Mouse (Mus musculus) small intestine, adult 2 months (tissue): ENCODE data around the gene Jagn1. TPM values are rescaled to one million over a fixed set of nuclear protein-coding genes. Genes with fewer than 3 reads are reported as not detected.

Experiments used
- H3K27ac ChIP-seq: fragments of 200-500 bp; 2 replicates; pipeline ENCODE4 v1.5.1; 2012; ENCODE audit warnings: low read depth, low read length, control low read depth, inconsistent platforms; ENCODE audit not compliant: insufficient read depth
- H3K27me3 ChIP-seq: fragments of 200-500 bp; 2 replicates; pipeline ENCODE4 v1.6.1; 2012; ENCODE audit warnings: mild to moderate bottlenecking, moderate library complexity, low read length, inconsistent platforms; ENCODE audit not compliant: control insufficient read depth, insufficient read depth
- H3K36me3 ChIP-seq: fragments of 200-500 bp; 2 replicates; pipeline ENCODE4 v1.6.1; 2012; ENCODE audit warnings: mild to moderate bottlenecking, low read length, control low read depth, inconsistent platforms; ENCODE audit not compliant: control insufficient read depth, insufficient read depth
- H3K4me1 ChIP-seq: fragments of 200-500 bp; 2 replicates; pipeline ENCODE4 v1.6.1; 2012; ENCODE audit warnings: low read length, inconsistent platforms, mixed read lengths; ENCODE audit not compliant: control insufficient read depth, insufficient read depth, insufficient read length
- H3K4me3 ChIP-seq: fragments of 200-500 bp; 2 replicates; pipeline ENCODE4 v1.5.1; 2012; ENCODE audit warnings: low read depth, mild to moderate bottlenecking, control low read depth, inconsistent platforms, low read length, moderate library complexity
- CTCF ChIP-seq: fragments of 200-500 bp; IDR thresholded peaks from 2 replicates; pipeline ENCODE4 v1.5.1; 2012; ENCODE audit warnings: low read depth, mild to moderate bottlenecking, control low read depth, inconsistent platforms, low read length, moderate library complexity, mixed read lengths; ENCODE audit not compliant: insufficient replicate concordance, insufficient read length; ENCODE audit errors: extremely low read depth
- POLR2A ChIP-seq: fragments of 200-500 bp; IDR thresholded peaks from 2 replicates; pipeline ENCODE4 v1.6.1; 2012; ENCODE audit warnings: low read depth, mild to moderate bottlenecking, control low read depth, inconsistent platforms, low read length, moderate library complexity
- WGBS: fragments of 180-500 bp; shearing (Covaris S2); methylation state at CpG from one replicate; pipeline ENCODE4 v1.1.7; 2018; 5-methylcytosine and 5-hydroxymethylcytosine counted together
- polyA plus RNA-seq: library from polyadenylated mRNA; depleted of rRNA; stranded (reverse); fragments of >200 nt; gene quantifications from 2 replicates; pipeline ENCODE4 v1.2.3, GENCODE M21; 2012

Gene Jagn1
- polyA plus RNA-seq, 1 experiment: 39.4 TPM

DNA sequence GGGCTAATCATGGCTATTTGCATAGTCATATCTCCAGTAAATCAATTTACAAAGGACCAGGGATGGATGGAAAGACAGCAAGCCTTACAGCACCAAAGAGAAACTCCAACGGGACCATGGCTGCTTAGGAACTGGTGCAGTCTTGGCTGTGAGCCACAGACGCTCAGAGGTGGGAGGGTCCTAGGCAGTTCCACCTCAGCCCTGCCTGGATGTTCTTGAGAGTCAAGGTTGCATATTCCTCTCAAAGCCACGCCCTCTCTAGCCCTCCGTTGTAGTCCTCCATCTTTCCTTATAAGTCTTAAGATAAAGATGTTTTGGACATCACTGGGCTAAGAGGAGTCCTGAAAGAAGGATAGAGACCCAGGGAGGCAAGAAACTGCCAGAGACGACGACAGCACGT lies 21.7 kb downstream of the Jagn1 start:
- Histone ChIP-seq H3K4me1 (0 out of 2 replicates have a peak, but pooled peaks cover 3% of the 10 kb centered on the region), H3K36me3 (no peaks in the 10 kb centered on the region), H3K27ac (no peak overlapping the region), H3K27me3 (no peaks in the 10 kb centered on the region), H3K4me3 (no peak overlapping the region)
- WGBS: 54% methylated on average over 7 of the region's 7 CpGs
- TF ChIP-seq CTCF: no peak
- no peak for TF ChIP-seq POLR2A

DNA sequence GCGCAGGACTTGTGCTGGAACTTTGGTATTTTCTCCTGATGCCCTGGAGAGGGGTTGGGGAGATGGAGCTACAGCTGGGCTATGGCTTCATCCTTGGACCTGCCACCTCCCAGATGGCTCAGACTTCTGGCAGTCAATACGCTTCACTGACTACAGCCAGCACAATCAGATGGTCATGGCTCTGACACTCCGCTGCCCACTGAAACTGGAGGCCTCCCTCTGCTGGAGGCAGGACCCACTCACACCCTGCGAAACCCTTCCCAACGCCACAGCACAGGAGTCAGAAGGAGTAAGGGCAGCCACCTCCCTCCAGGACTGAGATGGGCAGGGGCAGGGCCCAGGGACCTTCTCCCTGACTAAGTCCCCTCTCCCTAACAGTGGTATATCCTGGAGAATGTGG lies 23.2 kb downstream of the Jagn1 start:
- WGBS: 72% methylated on average over 5 of the region's 5 CpGs
- Histone ChIP-seq H3K4me3 (no peak overlapping the region), H3K4me1 (peaks cover 10% of the 10 kb centered on the region), H3K27me3 (no peaks in the 10 kb centered on the region), H3K36me3 (no peaks in the 10 kb centered on the region), H3K27ac (no peak overlapping the region)
- TF ChIP-seq CTCF: no peak
- TF ChIP-seq POLR2A: no peak

DNA sequence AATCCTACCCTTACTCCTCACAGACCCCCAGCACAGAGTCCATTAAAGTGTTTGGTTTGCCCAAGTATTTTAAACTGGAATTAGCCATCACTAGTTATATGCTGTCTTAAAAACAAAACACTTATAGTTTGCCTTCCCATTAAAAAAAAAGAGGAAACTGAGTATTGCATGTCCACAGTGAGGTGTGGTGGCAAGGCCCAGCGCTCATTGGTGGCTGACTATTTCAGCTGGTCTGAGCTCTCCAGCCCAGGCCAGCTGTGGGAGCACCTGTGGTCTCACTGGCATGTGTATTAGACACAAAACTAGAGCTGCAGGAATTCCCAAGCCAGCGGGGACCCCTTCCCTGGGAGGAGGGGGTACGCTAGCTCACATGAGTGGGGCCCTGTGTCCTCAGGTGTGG lies 26.1 kb downstream of the Jagn1 start:
- Histone ChIP-seq H3K27me3 (no peaks in the 10 kb centered on the region), H3K36me3 (no peaks in the 10 kb centered on the region), H3K4me3 (no peak overlapping the region), H3K27ac (no peak overlapping the region), H3K4me1 (peaks cover 24% of the 10 kb centered on the region)
- TF ChIP-seq POLR2A (no peak), CTCF (no peak)
- WGBS: 69% methylated on average over 3 of the region's 3 CpGs

DNA sequence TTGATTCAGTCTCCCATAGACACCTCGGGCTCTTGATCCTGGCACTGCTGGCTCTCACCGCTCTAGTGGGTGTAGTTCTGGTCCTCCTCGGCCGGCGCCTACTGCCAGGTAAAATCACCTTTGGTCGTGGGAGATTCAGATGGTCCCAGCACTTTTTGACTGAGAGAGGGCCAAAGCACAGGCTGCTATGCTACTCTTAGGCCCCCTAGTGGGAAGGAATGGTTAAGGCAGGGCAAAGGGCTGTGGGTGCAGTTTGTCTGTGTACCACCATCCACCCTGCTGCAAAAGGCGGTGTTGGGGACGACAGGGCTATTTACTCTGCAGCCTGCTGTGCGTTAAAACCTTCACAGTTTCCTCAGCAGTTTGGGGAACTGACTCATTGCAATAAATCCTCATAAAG lies 26.7 kb downstream of the Jagn1 start:
- 6% methylated on average over 9 of the region's 9 CpGs for WGBS
- H3K36me3 ChIP-seq: peaks cover 2% of the 10 kb centered on the region; the same call in 1 of the 2 replicates
- H3K27ac ChIP-seq: no peak overlapping the region; the same call in 1 of the 2 replicates
- H3K4me1 ChIP-seq: peaks cover 28% of the 10 kb centered on the region
- no peak for TF ChIP-seq POLR2A
- peak; percentile 71; the same call in 1 of the 2 replicates for TF ChIP-seq CTCF
- H3K4me3 ChIP-seq: peak overlapping the region; percentile 61
- no peaks in the 10 kb centered on the region for H3K27me3 ChIP-seq

DNA sequence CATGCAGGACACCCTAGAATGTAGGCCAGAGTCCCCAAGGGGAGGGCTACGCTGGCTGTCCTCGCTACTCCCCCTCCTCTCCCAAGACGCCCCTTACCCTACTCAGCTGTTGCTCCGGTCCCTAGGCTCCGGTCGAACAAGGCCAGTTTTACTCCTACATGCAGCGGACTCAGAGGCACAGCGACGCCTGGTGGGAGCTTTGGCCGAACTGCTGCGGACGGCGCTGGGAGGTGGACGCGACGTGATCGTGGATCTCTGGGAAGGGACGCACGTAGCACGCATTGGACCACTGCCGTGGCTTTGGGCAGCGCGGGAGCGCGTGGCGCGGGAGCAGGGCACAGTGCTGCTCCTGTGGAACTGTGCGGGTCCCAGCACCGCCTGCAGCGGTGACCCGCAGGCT lies 27.1 kb downstream of the Jagn1 start:
- no peaks in the 10 kb centered on the region for H3K27me3 ChIP-seq
- 2% methylated on average over 31 of the region's 31 CpGs for WGBS
- peaks cover 32% of the 10 kb centered on the region for H3K4me1 ChIP-seq
- H3K4me3 ChIP-seq: peak overlapping the region; percentile 61
- no peak overlapping the region; the same call in 1 of the 2 replicates for H3K27ac ChIP-seq
- TF ChIP-seq POLR2A (no peak), CTCF (peak; percentile 64)
- peaks cover 6% of the 10 kb centered on the region; the same call in 1 of the 2 replicates for H3K36me3 ChIP-seq

DNA sequence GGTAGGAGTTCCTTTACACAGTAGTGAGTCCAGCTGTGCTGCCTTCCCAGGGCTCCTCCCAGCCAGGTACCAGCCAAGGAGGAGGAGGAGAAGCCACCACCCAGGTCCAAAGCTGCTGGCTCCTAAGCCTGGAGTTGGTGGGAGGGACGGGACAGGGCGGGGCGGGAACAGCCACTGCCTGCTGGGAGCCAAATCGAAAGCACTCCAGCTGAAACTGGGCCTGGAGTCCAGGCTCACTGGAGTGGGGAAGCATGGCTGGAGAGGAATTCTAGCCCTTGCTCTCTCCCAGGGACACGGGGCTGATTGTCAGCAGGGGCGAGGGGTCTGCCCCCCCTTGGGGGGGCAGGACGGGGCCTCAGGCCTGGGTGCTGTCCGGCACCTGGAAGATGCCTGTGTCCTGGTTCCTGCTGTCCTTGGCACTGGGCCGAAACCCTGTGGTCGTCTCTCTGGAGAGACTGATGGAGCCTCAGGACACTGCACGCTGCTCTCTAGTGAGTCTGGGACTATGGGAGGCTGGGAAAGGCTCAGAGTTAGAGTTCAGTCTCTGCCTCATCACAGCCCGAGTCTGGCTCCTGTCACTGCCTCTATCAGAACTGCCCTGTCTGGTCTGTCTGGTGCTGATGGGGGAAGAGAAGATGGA lies 29.0 kb downstream of the Jagn1 start, which contains the start of gene Il17rc:
Gene Il17rc (plus strand): TSS at position 131 of the 640 bp plus-strand sequence.
- H3K36me3 ChIP-seq: peaks cover 14% of the 10 kb centered on the region
- WGBS: 12% methylated on average over 12 of the region's 12 CpGs
- H3K4me3 ChIP-seq: peak within 1 kb of the TSS; percentile 64
- H3K4me1 ChIP-seq: peaks cover 40% of the 10 kb centered on the region
- TF ChIP-seq POLR2A: peak; percentile 94
- no peak for TF ChIP-seq CTCF
- peak within 1 kb of the TSS; percentile 92 for H3K27ac ChIP-seq
- H3K27me3 ChIP-seq: no peaks in the 10 kb centered on the region

DNA sequence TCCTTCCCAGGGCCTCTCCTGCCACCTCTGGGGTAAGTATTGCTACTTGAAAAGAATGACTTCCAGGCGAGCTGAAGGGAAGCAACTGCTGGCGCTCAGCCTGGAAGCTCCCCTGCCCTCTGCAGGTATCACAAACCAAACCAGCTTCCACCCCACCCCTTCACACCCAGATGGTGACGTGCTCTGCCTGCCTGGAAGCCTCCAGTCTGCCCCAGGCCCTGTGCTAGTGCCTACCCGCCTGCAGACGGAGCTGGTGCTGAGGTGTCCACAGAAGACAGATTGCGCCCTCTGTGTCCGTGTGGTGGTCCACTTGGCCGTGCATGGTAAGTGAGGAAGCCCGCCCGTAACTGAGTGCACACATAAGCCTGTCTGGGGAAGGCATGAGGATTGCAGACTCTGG lies 29.7 kb downstream of the Jagn1 start:
- TF ChIP-seq POLR2A (peak; percentile 23; the same call in 1 of the 2 replicates), CTCF (no peak)
- WGBS: 46% methylated on average over 10 of the region's 10 CpGs
- peak overlapping the region; percentile 92 for H3K27ac ChIP-seq
- peak overlapping the region; percentile 64 for H3K4me3 ChIP-seq
- peaks cover 19% of the 10 kb centered on the region for H3K36me3 ChIP-seq
- peaks cover 45% of the 10 kb centered on the region for H3K4me1 ChIP-seq
- H3K27me3 ChIP-seq: no peaks in the 10 kb centered on the region
